Mouse (Mus musculus) cortical plate, adult 2 months (tissue): ENCODE measurements at regions not wholly inside any gene's neighbourhood (a gene's known extent, or its start where the extent isn't known, plus 50 kb on each side); places are given as distances from the start of the nearest gene placed in this dataset.

Experiments used
- H3K27ac ChIP-seq: fragments of 200-500 bp; 2 replicates; pipeline ENCODE4 v1.5.1; 2012; ENCODE audit warnings: low read length, control low read depth, inconsistent platforms; ENCODE audit not compliant: insufficient read depth
- H3K4me1 ChIP-seq: fragments of 200-500 bp; 2 replicates; pipeline ENCODE4 v1.6.1; 2011; ENCODE audit warnings: low read length; ENCODE audit not compliant: control insufficient read depth, insufficient read depth
- H3K4me3 ChIP-seq: fragments of 200-500 bp; 2 replicates; pipeline ENCODE4 v1.5.1; 2011; ENCODE audit warnings: mild to moderate bottlenecking, low read length, control low read depth; ENCODE audit not compliant: insufficient read depth
- CTCF ChIP-seq: fragments of 200-500 bp; IDR thresholded peaks from 2 replicates; pipeline ENCODE4 v1.5.1; 2011; ENCODE audit warnings: mild to moderate bottlenecking, control low read depth, low read length; ENCODE audit not compliant: insufficient read depth; ENCODE audit errors: extremely low read depth
- POLR2A ChIP-seq: fragments of 200-500 bp; IDR thresholded peaks from 2 replicates; pipeline ENCODE4 v1.6.1; 2011; ENCODE audit warnings: mild to moderate bottlenecking, low read length, control low read depth; ENCODE audit not compliant: insufficient read depth; ENCODE audit errors: extremely low read depth

DNA sequence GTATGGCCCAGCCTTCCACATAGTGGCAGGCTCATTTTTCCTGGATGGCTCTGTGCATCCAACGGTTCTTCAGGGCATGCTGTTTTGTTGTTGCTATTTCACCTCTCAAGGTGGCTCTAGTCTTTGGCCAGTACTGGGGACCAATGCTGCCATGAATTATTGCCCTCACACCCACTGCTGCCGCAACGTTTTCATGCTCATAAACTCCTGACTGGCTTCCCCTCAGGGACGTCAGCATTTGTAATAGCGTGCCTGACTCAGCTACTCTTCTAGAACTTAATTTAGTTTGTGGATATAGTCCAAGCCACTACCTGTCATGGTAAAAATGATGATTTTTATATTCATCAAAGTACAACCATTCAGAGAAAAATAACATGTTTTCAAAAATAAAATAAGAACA, 2242.0 kb downstream of the 4930444P10Rik start:
- Histone ChIP-seq H3K4me3 (no peak overlapping the region), H3K4me1 (no peaks in the 10 kb centered on the region), H3K27ac (no peak overlapping the region)
- TF ChIP-seq CTCF (no peak), POLR2A (no peak)

DNA sequence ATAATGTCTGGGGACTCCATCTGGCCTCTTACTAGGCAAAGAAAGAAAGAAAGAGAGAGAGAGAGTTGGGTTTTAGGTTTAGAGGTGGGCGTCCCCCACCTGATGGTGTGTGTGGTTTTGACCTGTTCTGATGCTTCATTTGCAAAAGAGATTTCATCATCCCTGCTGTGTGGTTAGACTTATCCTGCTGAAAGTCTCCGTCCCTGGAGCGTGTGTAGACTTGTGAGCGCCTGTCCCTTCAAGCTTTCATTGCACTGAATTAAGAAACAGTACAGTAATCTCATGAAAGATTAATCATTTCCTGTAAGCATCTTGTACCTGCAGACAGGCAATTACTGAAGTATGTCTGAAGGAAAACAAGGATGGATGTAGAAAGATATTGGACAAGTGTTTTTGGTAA, 2244.1 kb downstream of the 4930444P10Rik start:
- TF ChIP-seq POLR2A (no peak), CTCF (no peak)
- Histone ChIP-seq H3K27ac (no peak overlapping the region), H3K4me1 (no peaks in the 10 kb centered on the region), H3K4me3 (no peak overlapping the region)

DNA sequence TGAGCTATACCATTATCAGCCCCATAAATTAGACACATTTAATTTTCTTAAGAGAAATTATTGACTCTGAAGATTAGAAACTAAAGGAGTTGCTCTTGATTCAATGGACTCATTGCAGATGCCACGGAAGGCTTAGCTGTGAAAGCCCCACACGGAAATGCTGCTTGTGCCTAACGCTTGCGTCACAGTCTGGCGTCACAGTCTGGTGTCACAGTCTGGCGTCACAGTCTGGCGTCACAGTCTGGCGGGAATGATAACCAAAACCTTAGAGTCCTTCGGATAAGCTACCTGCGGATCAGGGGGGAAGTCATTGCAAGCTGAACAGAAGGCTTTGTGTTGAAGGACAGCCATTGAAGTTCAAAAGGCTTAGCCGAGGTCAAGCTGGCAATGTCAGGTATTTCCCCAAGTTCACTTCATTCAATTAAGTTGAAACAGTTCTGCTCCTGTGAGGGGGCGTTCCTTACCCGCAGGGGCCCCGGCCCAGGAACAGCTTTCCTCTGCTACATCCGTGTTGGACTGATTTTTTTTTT, 2246.7 kb downstream of the 4930444P10Rik start:
- no peaks in the 10 kb centered on the region for H3K4me1 ChIP-seq
- H3K27ac ChIP-seq: no peak overlapping the region
- no peak overlapping the region for H3K4me3 ChIP-seq
- no peak for TF ChIP-seq POLR2A
- TF ChIP-seq CTCF: no peak

DNA sequence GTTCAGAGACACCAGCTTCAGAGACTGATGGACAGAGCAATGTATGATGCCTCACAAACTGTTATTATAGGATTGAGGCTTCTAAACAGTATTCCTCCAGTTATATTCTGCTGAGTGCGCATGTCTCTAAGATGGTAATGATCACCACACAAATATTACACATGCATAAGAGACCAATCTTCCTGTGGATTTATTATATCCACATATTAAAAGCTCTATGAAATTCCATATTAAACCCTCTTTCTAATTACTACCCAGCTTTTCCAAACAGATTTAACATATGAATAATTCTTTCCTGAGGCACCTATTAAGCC, 2252.9 kb downstream of the 4930444P10Rik start:
- TF ChIP-seq POLR2A: no peak
- TF ChIP-seq CTCF: no peak
- no peaks in the 10 kb centered on the region for H3K4me1 ChIP-seq
- H3K27ac ChIP-seq: no peak overlapping the region
- H3K4me3 ChIP-seq: no peak overlapping the region

DNA sequence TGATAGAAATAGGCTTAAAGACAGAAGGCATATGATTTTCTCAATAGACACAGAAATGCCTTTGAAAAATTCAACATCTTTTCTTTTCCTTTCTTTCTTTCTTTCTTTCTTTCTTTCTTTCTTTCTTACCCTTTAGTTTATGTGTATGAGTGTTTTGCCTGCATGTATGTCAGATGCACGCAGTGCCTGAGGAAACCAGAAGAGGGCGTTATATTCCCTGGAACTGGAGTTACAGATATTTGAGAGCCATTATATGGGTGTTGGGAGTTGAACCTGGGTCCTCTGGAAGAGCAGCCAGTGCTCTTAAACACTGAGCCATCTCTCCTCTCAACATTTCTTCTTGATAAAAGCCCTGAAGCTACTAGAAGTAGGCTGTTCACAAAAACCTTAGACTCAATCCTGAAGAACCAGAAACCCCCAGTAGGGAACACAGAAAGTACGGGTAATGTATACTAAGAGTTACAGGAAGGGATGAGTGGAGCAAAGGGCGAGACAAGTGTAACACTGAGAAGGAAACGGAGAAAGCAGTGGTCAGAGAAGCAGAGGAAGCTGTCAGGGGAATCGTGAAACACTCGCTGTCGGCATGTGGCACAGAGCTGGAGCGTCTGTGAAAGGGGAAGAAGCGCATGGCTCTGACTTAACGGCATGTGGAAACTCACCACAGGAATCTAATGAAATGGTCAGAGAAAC, 2253.4 kb downstream of the 4930444P10Rik start:
- TF ChIP-seq POLR2A (no peak), CTCF (no peak)
- no peak overlapping the region for H3K27ac ChIP-seq
- no peak overlapping the region for H3K4me3 ChIP-seq
- H3K4me1 ChIP-seq: no peaks in the 10 kb centered on the region

DNA sequence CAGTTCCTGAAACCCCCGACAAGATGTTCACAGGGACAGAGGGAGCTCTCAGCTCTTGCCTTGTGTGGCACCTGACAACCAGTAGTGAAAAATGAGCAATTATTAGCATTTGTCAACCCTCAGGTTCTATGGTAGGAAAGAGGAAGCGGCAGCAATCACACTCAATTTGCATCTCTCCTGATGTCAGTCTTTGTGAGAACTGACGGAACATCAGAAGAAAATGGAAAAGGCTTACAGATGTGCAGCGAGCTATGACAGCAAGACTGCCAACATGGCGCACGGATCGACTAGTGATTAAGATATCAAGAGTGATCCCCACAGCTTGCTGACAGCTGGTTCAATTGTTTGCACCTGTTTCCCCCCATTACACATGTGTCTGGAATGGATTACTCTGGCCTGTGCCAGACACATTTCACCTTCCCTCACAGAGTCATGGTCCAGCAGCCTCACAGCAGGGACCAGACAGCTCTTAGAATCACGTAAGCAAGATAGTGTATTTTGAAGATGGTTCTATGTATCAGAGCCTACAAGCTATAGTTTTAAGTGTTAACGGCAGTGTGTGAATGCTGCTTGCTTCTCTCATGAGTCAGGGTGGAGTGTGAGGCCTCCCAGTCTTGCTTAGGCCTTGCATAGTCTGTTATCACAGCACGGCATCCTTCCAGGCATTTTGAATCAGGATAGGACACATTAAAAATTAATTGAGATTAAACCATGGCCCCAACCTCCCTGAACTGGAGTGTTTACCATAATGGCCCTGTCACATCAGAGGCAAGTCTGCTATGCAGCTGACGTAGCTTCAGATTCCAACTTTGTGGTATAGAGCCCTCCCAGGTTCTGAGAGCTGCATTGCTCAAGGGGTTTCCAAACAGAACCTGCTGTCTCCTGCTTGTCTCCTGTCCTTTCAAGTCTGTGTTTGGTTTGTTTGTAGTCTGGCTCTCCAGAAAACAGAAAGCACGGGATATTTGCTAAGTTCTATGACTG, 2258.0 kb downstream of the 4930444P10Rik start:
- Histone ChIP-seq H3K4me3 (no peak overlapping the region), H3K27ac (no peak overlapping the region), H3K4me1 (no peaks in the 10 kb centered on the region)
- no peak for TF ChIP-seq CTCF
- no peak for TF ChIP-seq POLR2A

DNA sequence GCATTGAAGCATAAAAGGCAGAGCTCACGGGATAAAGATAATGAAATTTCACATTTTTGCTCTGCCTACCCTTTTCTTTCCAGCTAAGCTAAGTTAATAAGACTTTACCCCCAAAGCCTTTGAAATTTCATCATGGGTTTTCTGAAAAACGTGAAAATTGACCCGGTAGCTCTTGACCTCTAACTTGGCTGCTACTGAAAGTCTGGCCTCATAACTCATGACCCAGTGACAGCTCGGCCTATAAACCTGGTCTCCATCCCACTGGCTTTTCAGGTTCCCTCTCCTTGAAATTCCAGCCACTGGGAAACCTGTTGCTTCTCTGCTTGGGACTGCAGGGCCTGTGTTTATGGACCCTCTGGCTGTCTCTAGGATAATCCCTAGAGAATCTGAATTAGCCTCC, 2285.3 kb downstream of the 4930444P10Rik start:
- TF ChIP-seq CTCF (no peak), POLR2A (no peak)
- Histone ChIP-seq H3K27ac (no peak overlapping the region), H3K4me3 (no peak overlapping the region), H3K4me1 (no peaks in the 10 kb centered on the region)

DNA sequence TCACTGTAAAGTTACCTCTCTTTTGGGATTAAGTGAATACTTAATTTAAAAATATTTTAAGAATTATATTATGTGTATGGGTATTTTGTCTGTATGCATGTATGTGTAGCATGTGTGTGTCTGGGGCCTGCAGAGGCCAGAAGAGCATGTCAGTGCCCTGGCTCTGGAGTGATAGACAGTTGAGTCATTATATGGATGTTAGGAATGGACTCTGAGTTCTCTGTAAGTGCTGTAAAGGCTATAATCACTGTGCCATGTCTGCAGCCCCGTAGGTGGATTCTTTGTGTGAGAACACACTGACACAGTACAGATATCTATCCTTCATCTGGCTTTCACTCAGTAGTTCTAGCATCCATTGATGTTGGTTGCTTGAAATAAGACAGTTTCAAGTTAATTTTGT, 2292.7 kb downstream of the 4930444P10Rik start:
- Histone ChIP-seq H3K4me1 (no peaks in the 10 kb centered on the region), H3K4me3 (no peak overlapping the region), H3K27ac (no peak overlapping the region)
- TF ChIP-seq CTCF: no peak
- TF ChIP-seq POLR2A: no peak

DNA sequence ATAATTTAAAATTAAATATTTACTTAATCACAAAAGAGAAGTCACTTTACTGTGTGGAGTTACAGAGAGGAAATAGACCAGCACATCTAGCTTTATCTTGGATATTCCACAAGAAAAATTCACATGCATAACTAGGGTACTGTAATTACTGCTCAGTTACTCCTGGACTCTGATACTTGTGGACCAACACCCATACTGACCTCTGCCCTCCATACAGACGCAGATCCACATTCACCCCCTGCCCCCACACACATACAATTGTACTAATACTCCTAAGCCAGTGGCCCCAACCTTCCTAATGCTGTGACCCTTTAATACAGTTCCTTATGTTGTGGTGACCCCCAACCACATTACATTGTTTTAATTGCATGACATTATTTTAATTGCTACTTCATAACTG, 2294.3 kb downstream of the 4930444P10Rik start:
- Histone ChIP-seq H3K4me3 (no peak overlapping the region), H3K4me1 (no peaks in the 10 kb centered on the region), H3K27ac (no peak overlapping the region)
- TF ChIP-seq CTCF (no peak), POLR2A (no peak)

DNA sequence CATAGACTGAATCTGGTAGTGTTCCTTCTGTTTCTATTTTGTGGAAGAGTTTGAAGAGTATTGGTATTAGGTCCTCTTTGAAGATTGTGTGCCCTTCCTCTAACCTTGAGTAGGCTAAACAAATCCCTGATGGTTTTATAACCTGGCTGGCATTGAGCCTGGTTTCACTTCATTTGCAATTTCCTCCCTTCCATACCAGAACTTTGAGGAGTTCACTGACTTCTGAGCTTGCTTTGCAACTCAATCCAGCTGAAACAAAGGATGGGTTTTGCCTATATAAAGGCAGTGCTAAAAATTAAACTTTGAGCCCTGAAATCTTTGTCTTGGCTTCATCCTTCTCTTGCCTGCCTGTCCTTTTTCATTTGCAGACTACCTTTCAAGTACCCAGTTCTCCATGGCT, 2297.9 kb downstream of the 4930444P10Rik start:
- Histone ChIP-seq H3K4me1 (no peaks in the 10 kb centered on the region), H3K27ac (no peak overlapping the region), H3K4me3 (no peak overlapping the region)
- TF ChIP-seq CTCF: no peak
- TF ChIP-seq POLR2A: no peak
